Mouse (Mus musculus): ENCODE results near the gene Tubb4b.

Gene Tubb4b

DNA sequence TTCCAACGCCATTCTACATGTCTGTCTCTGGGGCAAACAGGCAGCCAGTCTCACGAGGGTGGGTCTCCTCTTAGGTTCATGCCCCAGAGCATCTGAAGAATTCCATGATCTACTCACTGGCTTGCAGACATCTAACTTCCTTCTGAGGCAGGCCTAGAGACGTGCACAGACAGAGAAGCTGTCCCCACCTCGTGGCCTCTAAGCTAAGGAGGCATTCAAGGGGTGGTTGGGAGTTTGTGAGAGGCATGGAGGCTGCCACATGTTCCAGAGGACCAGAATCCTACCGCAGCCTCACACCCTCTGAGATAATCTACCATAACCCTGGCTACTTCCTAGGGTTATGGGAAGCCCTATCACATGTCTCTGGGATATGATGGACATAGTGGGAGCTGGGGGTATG lies 30.5 kb downstream of the Tubb4b start:
- DNase-seq (ENCODE audit: low read depth, low spot score), result no peak

DNA sequence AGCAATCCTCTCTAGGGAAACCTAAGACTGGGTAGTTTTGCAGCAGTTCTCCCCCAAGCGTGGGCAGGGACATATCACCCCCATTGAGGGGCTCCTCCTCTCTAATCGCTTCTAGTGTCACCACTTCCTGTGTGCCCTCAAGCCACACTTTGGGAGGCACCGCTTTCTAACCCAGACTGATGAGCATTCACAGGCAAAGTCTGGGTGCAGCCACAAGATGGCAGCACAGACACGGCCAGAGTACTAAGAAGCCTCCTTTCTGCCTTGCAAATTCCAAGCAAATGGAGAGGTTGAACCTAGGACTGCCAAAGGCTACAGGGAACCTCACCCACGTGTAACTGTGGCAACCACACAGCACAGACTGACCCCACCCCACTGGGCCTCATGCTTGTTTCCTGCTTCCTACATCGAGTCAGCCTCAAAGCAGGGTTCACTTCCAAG lies 31.2 kb downstream of the Tubb4b start:
- peak; percentile 81 for DNase-seq (ENCODE audit: low read depth, low spot score)

DNA sequence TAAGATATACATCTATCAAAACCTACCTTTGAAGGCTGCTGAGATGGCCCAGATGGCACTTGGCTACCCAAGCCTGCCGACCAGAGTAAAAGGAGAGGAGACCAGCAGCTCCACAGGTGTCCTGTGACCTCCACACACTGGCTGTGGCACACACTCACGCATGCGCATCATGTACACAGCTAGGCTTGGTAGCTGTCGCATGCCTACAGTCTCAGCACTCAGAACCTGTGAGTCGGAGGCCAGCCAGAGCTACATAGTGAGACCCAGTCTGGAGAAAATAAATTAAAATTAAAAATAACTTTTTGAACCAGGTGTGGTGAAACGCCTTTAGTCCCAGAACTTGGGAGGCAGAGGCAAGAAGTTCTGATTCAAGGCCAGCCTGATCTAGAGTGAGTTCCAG lies 36.7 kb downstream of the Tubb4b start:
- no peak for DNase-seq (ENCODE audit: low read depth, low spot score)

DNA sequence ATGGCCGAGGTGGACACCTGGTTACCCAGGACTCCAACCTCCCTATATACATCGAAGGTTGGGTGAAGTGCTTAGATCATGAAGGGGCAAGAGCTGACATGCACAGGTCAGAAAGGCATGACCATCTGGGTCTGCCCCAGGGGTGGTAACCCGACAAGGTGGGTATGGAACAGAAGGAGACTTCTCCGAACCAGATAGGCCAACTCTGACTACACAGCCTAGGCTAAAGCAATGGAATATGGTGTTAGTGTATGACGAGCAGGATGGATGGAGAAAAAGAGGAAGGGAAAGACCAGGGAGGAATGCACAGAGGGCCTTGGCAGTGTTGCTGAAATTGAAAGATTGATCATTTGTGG lies 37.9 kb downstream of the Tubb4b start:
- DNase-seq (ENCODE audit: low read depth, low spot score), result no peak

DNA sequence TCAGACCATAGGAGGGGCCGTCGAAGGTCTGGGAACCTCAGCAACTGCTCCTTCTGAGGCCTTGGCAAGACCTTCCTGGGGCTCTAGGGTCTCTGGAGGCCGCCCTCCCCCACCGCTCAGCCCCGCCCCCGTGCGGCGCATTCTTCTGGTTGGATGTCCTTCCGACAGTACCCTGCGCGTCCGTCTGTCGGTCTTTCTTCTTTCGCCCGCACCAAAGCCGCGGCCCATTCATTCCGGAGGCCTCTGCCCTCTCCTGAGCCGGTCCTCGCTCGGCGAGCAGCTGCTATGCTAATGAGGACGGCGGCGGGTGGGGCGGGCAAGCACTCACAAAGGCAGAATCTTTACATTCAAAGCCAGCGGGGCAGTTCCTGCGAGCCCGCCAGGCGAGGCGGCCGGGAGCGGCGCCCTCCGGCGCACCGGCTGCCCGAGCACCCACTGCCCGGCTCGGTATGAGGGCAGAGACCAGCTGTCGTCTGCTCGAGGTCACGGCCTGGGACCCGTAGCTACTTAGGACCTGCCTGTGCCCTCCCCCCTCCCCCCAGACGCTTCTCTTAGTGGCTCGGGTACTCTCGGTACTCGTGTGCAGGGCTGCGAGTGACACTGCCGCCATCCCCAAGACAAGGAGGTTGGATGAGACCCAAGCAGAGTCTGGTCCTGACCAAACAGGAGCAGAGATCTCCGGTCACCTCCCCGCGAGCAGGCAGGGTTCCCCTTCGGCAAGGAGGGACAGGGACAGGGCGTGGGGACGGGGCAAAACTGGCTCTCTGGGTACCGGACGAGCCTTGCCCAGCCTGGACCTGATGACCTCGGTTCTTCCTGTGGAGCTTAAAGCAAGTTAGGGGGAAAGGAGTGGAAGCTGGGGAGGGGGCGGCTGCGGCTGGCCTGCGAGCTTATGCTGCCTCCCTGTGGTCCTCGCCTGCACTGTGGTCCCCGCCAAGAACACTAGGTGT lies 38.6 kb downstream of the Tubb4b start:
- DNase-seq (ENCODE audit: low read depth, low spot score), result peak; percentile 69

DNA sequence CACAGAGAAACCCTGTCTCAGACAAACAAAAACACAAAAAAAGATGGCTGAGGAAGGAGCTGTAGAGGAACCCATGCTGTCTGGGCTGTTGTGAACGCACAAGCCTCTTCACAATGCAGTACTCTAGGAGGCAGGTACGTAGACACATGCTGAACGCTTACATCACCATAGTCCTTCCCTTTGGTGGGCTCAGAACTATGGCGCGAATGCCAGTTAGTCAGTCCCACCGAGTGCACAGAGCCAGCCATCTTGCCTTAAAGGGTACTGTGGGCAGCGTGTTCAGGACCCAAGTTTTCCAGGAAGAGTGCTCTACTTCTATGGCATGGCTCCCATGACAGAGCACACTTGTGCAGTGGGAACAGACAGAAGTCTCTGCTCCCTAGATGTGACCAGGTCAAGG lies 40.0 kb downstream of the Tubb4b start:
- no peak for DNase-seq (ENCODE audit: low read depth, low spot score)

DNA sequence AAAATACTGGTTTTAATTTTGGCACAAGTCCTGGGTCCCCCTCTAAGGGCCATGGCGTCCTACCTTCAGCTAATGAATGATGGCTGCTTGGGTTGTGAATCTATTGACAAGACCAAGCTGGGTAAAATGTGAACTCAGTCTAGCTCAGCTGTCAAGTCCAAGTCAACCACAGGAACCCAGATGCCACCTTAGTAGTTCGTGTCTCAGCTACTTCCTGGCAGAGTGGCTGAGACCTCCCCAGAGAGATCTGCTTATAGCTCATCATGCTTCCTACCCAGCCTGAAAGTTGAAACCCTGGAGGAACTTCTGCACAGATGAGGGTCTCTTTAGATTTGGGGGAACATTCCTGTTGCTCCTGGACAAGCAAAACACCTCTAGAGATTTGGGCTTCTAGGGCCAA lies 41.2 kb downstream of the Tubb4b start:
- no peak for DNase-seq (ENCODE audit: low read depth, low spot score)

DNA sequence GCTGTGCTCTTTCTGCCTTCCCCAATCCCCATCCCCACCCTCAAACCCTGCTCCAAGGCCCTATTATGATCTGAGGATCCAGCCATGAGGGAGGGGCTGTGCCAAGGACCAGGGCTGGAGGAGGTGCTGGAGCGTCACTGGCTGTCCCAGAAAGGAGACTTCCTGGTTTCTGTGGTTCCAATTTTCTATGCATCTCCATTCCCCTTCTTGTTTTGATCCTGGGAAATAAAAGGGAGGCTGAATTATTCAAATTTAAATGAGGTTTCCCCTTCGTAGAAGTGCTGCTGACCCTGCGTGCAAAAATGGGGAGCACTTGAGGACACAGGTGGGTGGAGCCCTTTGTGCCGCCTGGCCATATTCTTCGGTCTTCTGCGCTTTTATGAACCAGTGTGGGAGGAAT lies 41.8 kb downstream of the Tubb4b start:
- DNase-seq (ENCODE audit: low read depth, low spot score), result no peak

DNA sequence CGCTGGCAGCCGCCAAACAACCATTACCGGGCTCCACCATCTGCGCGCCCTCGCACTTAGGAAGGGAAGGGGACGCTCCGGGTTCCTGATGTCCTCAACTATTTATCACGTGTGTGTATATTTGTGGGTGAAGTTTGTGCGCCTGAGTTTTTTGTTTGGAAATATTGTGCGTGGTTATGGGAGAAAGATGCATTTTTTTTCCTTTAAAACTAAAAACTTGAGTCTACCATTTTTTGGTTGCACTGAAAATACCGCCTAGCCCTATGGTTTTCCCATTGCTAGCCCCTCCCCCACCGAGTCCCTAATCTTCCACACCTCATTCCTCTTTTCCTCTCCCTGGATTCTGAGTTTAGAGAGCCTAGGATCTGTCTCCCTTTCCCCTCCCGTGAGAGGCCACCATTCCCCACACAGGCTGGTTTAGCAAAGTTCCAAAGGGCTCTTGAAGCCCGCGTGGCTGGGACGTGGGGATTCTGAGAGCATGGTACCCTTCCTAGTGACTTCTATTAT lies 42.6 kb downstream of the Tubb4b start:
- no peak for DNase-seq (ENCODE audit: low read depth, low spot score)

DNA sequence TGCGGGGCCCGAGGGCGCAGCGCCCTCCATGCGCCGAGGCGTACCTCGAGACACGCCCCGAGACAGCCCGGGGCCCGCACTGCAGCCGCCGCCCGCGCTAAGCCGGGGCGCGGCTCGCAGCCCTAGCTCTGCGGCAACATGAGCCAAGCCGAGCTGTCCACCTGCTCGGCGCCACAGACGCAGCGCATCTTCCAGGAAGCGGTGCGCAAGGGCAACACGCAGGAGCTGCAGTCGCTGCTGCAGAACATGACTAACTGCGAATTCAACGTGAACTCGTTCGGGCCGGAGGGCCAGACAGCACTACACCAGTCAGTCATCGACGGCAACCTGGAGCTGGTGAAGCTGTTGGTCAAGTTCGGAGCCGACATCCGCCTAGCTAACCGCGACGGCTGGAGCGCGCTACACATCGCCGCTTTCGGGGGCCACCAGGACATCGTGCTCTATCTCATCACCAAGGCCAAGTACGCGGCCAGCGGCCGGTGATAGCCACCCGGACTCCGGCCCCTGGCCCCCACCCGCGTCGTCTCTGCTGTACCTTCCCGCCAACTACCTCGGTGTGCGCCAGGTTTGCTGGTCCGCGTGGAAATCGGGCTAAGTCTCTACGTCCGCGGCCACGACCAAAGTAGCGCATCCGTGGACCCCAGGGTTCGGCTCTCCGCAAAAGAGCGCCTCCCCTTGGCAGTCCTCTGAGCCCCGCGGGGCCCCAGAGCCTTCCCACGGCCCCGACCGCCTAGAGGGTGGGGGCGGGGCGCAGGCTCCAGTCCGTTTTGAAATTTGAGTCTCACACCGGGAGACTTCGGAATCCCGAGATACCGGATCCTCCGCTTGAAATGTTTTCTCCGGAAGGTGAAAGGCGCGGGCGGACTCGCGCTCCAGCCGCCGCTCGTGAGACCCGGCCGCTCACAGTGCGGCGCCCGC lies 43.3 kb downstream of the Tubb4b start:
- DNase-seq (ENCODE audit: low read depth, low spot score), result no peak

DNA sequence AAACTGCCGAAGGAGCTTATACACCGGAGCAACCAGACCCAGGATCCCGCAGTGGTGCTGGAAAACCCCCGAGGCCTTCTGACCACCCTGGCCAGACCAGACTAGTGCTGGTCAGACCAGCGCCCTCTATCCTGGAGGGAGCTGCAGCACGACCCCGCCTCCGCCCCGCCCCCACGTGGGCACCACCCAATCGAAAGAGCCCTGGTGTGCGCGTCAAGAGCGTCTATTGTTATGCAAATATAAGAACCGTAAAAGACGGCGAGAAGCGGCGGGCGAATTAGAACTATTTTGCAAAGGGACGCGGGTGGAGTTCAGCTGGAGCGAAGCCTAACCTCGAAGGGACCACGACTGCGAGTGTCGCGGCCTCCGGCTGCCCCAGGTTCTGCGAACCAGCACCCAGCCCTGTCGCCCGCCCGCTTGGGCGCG lies 44.0 kb downstream of the Tubb4b start, which contains the start of gene Nrarp:
Gene Nrarp (plus strand): TSS at position 281 of the 426 bp plus-strand sequence.
- peak; percentile 82 for DNase-seq (ENCODE audit: low read depth, low spot score)

DNA sequence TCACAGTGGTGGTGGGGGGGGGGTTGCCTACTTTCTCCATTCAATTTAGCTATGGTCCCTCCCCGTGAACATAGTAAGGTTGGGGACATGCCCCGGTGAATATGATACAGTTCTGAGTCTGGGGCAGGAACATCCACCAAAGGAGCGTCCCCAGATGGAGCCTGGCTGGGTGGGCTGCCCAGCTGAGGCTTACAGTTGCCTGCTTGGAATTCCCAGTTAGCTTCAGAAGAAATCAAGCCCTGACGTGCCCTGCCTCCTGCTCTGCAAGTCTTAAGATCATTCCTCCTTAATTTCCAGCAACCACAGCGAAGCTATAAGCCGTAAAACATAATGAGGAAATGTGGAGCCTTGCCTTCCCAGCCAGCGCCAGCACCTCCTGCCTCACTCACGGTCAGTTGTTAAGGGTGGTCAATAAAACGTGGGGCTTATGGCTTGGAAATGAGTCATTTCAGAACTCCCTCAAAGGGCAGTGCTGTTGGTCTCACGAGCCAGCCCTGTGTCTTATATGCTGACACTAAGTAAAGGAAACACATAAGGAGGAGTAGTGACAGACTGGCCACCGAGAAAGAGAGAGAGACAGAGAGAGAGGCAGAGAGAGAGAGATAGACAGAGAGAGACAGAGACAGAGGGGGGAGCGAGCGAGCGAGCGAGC lies 44.8 kb downstream of the Tubb4b start:
- no peak for DNase-seq (ENCODE audit: low read depth, low spot score)

DNA sequence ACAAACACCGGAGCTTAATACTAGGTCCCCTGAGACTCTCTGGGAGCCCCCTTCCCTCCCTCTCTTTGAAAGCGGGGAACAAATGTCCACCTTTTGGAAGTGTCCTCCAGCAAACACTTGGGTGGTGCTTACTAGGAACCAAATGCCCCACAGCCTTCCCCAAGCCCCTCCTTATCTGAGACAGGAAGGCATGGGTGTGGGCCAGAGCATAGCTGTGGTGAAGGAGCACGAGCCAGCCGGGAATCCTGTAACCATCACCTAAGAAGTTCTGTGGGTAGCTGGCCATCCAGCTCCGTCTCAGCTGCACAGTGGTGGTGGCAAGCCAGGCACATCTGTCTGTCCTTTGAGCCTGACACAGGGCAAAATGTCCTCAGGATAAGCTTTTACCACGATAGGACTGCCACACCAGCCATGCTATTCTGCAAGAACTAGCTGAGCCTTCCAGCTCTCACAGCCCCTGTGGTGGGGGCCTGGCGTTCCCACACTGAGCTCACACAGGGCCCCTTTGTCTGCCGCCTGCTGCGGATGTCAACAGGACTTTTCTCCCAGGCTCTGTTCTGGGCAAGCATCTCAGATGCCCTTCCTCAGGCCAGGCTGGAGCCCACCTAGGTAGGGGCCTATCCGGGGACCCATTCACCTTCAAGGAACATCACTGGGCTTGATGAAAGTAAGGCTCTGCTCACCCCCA lies 46.1 kb downstream of the Tubb4b start:
- no peak for DNase-seq (ENCODE audit: low read depth, low spot score)

DNA sequence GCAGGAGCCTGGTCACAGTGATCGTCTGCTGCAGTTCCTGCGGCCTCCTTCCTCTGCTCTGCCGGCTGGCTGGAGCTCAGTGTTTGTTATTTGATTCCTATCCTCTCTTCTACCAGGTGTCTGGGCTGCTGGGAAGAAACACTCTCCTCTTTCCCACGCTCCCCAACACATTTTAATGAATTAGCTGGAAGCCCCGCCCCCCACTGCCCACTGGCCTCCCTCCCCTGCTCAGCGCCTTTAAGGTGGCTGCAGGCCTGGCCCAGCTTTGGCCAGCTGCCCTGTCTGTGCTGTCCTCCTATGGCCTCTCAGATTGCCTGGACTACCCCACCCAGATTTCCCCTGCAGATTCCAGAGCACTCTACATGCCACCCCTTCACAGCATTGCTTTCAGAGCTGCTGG lies 46.8 kb downstream of the Tubb4b start:
- no peak for DNase-seq (ENCODE audit: low read depth, low spot score)

DNA sequence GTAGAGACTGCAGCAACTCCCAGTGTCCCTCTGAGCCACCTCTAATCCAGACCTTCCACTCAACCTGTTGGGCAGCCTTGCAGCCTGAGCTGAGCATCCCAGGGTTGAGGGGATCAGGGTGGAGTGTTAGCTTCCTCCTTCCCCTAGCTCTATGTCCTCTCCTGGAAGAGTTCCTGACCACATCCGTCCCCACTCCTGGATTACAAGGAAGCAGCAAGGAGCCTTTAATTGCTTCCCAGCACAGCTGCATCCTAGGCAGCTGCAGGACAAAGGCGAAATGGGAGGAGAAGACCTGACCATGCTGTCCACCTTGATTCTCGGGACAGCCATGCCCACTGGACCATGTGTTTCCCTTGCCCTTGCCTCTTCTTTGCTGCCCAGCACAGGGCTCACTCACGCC lies 47.4 kb downstream of the Tubb4b start:
- no peak for DNase-seq (ENCODE audit: low read depth, low spot score)

DNA sequence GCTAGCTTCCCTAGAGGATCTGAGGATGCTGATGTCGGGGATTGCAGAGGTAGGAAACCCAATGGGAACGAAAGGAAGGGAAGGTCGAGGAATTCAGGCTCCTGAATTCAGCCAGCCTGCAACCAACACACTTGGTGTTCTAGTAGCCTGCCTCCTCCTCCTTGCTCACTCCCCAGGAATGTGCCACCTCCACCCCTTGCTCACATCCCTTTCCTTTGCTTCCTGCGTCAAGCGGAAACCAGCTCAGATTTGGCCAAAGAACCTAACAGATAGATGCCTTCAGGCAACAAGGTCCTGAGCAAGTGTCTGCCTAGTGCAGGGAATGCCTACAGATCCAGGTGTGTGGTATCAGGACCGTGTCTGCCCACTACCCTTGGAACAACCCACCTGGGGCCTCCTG lies 47.9 kb downstream of the Tubb4b start:
- no peak for DNase-seq (ENCODE audit: low read depth, low spot score)

DNA sequence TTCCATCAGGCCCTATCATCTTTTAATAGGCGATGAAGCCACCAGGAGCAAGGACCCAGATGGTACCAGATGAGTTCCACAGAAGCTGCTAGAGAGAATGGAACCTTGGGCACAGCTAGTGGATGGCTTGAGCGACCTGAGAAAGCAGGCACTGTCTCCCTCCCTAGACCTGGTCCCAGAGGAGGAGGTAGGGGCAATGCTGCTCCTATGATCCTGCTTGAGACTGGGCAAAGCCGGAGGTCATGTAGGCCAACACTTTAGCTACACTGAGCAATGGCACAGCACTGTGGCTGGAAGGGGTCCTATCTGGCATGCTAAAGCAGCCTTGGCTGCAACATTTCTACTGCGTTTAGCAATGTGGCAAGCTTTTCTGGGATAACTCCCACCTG lies 48.8 kb downstream of the Tubb4b start:
- no peak for DNase-seq (ENCODE audit: low read depth, low spot score)

DNA sequence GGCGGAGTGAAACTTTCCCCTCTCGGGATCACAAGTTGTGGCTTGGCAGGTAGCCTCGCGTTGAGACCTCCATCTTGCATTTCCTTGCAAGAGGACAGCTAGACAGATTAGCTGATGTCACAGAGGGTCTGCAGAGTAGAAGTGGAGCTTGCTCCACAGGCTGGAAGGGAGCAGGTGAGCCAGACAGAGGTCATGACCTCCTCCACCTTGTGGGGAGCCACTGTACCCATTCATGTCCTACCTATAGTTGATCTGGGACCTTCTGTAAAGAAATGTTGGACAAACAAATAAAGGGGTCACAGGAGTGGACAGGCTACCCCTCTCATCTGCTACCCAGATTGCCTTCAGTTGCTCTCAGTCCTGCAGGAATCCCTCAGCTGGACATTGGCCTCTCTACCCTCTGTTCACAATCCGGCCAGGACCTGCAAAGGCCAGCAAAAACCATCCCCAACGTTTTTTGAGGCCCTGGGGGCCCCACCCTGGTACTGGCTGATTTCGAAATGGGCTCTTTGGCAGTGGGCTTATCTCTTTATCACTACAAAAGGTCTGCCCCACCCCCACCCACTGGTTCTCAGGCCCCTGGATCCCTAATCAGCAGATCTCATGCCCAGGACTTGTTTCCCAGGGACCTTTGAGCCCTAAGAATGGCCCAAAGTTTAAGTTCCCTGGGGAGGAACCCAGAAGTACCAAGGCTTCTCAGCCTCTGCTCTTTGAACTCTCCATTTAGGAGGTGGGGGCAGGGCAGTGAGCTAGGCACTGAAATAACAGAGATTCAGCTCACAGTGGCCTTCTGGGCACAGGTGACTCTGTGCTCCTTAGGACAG lies 49.4 kb downstream of the Tubb4b start:
- DNase-seq (ENCODE audit: low read depth, low spot score), result no peak

DNA sequence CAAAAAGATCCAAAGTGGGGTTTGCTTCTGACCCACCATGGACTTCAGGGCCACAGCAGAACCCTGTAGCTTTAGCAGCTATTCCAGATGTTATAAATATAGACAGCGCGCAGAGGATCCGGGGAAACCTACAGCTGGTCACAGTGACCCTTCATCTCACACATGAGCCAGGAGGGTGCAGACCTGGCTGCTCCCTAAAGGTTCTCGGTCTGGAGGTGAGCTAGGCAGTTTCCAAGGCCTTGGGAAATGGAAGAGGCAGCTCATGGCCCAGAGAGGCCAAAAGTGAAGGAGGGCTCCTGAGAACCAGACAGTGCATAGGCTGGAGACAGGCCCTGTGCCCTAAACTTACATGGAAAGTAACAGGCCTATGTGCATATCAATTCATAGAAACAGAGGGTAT lies 50.7 kb downstream of the Tubb4b start:
- no peak for DNase-seq (ENCODE audit: low read depth, low spot score)

DNA sequence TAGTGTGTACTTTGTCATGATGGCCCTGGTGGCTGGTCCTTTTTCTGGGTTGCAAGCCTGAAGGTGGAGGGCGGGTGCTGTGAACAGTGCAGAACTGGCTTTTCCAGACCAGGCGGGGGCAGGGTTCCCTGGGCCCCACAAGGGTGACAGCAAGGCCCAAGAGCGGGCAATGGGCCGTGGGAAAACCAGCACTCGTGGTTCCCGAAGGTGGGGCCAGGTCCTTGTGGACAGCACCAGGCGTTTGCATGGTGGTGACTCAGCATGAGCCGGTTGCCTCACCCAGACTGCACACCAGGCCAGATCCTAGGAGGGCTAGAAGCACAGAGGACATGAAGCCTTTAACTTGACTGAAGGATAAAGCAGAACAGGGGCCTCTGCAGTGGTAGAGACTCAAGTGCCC lies 51.9 kb downstream of the Tubb4b start:
- DNase-seq (ENCODE audit: low read depth, low spot score), result no peak

Measured in embryo, embryonic 11.5 days (tissue).